Mouse (Mus musculus): ENCODE results near the gene Cwh43.
"Not testable (repeated sequence)": the region's sequence is repeated elsewhere in the genome, so short reads cannot be mapped to it uniquely, and the experiment has no call there.

Gene Cwh43

DNA sequence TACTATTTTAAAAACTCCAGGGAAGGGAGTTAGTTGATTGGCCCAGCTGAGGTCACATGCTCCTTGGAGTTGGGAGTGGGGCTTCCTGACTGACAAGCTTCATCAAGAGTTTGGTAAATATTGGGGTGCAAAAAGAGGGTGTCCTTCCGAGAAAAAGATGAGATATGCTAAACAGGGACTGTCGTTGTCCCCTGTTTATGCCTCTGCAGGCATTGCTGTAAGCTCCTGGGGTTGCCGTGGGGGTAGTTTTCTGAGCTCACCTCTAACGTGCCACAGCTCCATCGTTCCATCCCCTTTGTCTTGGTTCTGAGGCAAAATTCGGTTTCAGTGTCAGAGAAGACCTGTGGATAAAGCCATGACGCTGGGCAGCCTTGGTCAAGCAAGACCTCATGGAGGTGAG, 74.8 kb downstream of the Cwh43 start, which contains the start of gene Dcun1d4:
Dcun1d4 (plus strand) TSS at position 301 of the 400 bp plus-strand sequence.
- DNase-seq (ENCODE audit: low spot score in 2 of 2): no peak

- DNase-seq (ENCODE audit: low spot score in 2 of 2): no peak
Measured at GRCm38 (mm10) chr5:73481401-73481800, 75.5 kb downstream of the Cwh43 start.

DNA sequence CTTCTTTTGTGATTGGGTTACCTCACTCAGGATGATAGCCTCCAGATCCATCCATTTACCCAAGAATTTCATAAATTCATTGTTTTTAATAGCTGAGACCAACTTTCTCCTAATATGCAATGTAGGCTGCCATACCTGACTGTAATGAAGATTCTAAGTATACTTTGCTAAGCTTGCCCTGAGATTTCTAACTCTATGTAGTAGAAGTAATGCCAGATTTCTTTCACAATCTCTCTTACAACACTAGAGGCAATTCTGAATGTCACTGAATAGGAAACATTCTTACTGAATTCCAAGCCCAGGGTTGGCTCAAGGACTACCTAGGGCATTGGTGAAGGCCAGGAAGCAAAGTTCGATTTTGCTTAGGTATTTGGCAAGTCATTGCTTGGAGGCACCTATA, 76.5 kb downstream of the Cwh43 start:
- DNase-seq (ENCODE audit: low spot score in 2 of 2): not testable (repeated sequence)

- DNase-seq (ENCODE audit: low spot score in 2 of 2): no peak
Measured at GRCm38 (mm10) chr5:73484016-73484615, 78.2 kb downstream of the Cwh43 start.

GRCm38 (mm10) chr5:73486451-73486850, 80.6 kb downstream of the Cwh43 start:
- no peak for DNase-seq (ENCODE audit: low spot score in 2 of 2)

DNA sequence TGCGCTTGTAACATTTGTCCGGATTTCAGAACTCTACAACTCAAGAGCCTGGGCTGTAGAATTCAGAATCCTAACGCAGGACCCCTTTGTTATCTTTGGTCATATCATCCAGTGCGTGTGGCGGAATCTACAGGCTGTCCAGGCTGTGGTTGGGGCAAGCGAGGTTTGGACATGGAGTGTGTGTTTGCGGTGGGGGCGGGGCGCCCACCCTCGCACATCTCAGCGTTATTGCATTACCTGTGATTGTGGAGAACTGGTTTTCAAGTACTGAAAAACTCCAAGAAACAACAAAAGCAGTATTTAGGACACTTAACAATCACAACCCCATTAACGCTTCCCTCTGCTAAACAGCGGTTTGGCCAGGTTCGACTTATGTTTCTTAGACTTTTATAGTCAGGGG, 84.0 kb downstream of the Cwh43 start:
- DNase-seq (ENCODE audit: low spot score in 2 of 2): no peak

DNA sequence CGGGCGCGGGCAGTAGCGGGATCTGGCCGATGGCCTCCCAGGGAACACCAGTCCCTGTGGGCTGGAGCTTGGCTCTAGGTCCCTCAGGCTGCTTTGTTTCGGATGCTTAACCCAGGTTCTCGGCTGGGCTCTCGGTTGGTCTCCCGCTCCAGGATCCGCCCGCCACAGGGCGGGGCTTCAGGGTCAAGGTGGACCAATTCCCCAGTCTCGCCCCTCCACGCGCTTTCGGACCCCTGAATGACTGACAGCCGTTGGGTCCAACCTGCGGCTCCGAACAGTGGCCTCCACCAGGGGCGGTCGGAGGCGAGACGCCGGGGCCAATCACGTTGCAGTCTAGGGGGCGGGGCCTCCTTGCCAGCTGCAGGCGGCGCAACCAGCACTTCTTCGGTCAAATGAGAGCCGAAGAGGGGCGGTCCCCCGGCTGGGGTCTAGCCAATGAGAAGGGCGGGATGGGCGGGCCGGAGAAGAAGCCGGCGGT, 84.8 kb downstream of the Cwh43 start:
- DNase-seq (ENCODE audit: low spot score in 2 of 2): peak; percentile 99

- DNase-seq (ENCODE audit: low spot score in 2 of 2): no peak
Measured at GRCm38 (mm10) chr5:73491074-73491836, 85.4 kb downstream of the Cwh43 start.

DNA sequence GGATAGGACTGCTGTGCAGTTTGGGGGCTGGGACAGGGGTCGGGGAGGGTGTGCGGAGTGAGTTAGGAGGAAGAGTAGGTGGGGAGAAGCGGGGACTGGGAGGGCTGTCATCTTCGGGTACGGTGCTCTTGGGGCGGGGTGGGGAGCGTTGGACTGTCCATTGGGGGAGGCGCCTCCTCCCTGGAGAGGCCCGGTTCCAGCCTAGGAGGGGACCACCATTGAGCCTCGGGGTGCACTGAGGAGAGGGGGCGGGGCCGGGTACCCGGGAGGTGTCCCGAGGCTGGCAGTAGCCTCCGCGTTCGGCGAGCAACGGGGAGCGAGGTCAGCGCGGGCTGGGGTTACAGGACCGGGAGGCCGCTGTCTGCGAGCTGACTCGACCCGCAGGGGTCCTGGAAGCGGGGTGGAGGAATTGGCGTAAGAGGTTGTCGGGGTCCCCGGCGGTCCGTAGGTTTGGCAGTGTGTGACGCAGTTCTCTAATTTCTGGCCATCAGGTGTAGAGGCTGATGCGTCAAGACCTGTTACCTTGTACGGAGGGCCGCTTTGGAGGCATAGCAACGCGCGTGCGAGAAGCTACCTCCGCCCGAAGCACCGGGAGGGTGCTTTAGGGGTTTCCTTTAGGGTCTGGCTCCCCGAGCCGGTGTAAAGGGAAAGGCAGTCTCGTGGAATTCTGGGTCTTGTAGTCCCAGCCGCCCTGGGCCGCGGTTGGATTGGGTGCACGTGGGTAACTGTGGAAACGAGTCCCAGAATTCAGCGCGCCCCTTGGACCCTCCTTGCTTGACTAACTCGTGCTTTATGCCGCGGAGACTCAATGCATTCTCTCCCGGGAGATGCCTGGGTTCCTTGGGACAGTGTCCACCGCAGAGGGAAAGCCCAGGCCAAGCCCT, 86.2 kb downstream of the Cwh43 start:
- peak; percentile 79 to 93 for DNase-seq (ENCODE audit: low spot score in 2 of 2)

DNA sequence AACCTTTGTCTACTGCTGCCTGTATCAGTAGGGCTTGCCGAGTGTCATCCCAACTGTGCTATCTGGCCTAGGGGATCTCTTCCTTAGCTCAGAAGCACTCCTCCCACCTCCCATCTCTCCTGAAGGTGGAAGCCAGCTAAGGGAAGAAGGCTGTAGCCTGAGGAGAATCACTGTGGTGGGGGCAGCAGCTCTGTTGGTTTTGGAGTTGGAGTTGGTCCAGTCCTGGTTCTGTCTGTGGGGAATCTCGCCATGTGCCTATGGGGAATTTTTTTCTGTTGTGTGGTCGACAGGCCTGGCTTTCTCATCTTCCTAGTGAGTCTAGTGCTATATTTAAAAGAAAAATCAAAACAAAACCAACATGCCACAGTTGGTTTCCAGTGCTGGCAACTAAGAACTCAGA, 91.5 kb downstream of the Cwh43 start:
- peak in 1 of 2 experiments; percentile 18 for DNase-seq (ENCODE audit: low spot score in 2 of 2)

DNA sequence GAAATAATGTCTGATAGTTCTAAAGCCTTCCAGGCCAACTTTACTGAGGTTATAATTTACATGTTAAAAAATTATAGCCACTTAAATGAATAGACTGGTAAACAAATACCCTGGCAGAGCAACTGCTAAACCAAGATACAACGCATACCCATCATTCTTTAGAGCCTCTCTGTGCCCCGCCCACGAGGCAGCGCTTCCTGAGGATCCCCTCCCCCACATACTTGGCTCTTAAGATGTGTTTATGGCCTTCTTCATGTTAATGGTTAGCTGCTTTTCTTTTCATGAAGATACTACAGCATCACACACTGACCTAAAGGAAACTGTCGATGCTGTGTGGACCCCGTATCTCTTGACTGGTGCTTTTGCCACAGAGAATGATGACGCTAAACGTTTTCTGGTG, 92.7 kb downstream of the Cwh43 start:
- no peak for DNase-seq (ENCODE audit: low spot score in 2 of 2)

DNA sequence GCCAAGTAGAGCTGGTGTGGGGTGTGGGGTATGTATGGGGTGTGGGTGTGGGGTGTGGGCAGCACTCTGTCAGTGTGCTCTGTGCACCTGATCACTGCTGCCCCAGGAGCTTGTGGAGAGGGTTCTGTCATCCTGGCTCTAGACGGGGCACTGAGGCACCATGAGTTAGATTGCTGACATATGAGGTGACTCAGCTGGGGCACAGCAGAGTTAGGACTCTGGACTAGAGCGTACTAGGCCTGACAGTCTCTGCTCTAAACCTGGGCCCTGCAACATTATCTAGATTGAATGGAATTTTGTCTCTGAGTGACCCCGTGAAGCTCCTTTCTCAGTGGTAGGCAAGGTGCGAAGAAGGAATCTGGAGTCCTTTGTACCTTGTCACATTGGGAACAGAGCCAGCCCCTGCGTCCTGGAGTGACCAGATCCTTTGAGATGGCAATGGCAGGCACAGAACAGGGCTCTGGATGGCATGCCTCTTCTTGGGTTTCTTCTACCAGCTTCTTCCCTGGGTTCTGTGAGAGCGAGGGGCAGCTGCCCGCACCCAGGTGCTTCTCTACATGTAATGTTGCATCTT, 95.1 kb downstream of the Cwh43 start:
- DNase-seq (ENCODE audit: low spot score in 2 of 2): no peak

DNA sequence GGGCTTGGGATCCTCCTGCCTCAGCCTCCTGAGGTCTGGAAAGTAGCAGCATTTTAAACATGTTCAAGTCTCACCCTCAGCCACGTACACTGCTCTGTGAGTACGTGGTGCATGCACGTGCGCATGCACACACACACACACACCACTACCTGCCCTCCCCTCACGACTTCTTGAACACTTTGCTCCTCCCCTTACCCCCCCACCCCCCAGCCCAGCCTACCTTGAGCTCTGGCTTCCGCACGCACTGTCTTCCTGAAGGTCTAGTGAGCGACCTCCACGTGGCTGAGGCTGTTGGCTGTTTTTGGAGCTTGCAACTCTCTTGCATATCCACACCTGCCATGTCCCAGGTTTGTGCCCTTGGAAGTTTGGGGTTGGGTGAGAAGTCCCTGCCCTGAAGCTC, 96.5 kb downstream of the Cwh43 start:
- DNase-seq (ENCODE audit: low spot score in 2 of 2): no peak

All from left cerebral cortex, adult 9 months (tissue).